Mouse (Mus musculus): Measurements from ENCODE around the gene Ints4.

GRCm38 (mm10) chr7:97579976-97580842, 99.5 kb downstream of the Ints4 start:
- TF ChIP-seq POLR2A (IDR thresholded peaks at IDR 0.05; ENCODE audit: borderline replicate concordance, low read depth, low read length) (peak; percentile 68; the same call in 1 of the 2 replicates), CTCF (IDR thresholded peaks at IDR 0.05; ENCODE audit: low read depth, low read length) (no peak)

All from bone marrow macrophage, adult 2 months (primary cell).